Mouse (Mus musculus) adrenal gland, postnatal 10 days (tissue): ENCODE data around the gene Dio3. TPM values are rescaled to one million over a fixed set of nuclear protein-coding genes. Genes with fewer than 3 reads are reported as not detected.

Source experiments
- DNase-seq: peaks from one replicate; pipeline ENCODE4 v3.0.0; 2021; ENCODE audit warnings: mixed read lengths
- long read RNA-seq, 2 experiments: library from polyadenylated mRNA; stranded (forward); transcript quantifications; one replicate each; pipeline ENCODE4 v2.0.0; 2021
- total RNA-seq, 2 experiments: library from RNA; stranded (reverse); gene quantifications; 2 replicates each; pipeline ENCODE4 v1.2.3; 2021

Gene Dio3
- total RNA-seq: 1 to 10 TPM; 1.5 to 1.7 TPM
- long read RNA-seq, experiment 1, partial matches to known transcripts: 0 of 3 reads
- long read RNA-seq, experiment 1, other reads (novel, unspliced or antisense): 0 of 3 reads
- long read RNA-seq, experiment 2, partial matches to known transcripts: 0 of 1 reads
- long read RNA-seq, experiment 2, other reads (novel, unspliced or antisense): 0 of 1 reads

GRCm38 (mm10) chr12:110278853-110279252 lies at the start of gene Dio3:
Gene Dio3 (plus strand): TSS chr12:110279068.
- peak; percentile 87 for DNase-seq

DNA sequence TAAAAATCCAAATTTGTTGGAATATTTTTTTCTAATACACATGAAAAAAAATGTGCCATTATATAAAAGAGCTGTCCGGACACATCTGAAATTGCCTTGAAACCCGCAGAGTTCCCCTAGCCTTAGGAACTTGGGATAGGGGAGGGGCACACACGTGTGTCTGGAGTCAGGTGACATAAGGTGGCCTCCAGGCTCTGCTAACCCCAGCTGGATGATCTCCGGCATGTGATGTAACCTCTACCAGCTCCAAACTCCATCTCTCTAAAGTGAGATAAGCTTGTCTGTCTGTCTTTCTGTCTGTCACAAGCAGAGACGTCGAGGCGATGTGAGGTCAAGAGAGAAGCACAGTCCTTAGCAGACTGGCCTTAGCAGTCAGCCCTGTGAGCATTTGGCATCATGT lies 48.6 kb upstream of the Dio3 start:
- no peak for DNase-seq

DNA sequence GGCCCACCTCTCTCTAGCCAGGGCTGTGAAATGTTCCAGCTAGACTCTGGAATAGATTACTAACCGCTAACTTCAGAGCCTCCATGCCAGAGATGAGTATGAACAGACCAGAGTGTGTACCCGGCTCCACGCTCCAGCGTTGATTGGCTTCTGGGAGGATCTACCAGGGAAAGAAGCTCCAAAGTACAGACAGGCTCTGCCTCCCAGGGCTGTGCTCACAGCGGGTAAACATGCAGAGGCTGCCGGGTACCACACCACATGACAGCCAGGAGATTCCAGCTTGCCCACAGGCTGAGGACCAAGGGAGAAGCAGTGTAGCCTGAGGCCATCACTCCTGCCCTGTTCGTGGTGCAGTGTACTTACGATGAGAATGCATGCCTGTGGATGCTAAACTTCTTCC lies 48.1 kb upstream of the Dio3 start:
- no peak for DNase-seq

DNA sequence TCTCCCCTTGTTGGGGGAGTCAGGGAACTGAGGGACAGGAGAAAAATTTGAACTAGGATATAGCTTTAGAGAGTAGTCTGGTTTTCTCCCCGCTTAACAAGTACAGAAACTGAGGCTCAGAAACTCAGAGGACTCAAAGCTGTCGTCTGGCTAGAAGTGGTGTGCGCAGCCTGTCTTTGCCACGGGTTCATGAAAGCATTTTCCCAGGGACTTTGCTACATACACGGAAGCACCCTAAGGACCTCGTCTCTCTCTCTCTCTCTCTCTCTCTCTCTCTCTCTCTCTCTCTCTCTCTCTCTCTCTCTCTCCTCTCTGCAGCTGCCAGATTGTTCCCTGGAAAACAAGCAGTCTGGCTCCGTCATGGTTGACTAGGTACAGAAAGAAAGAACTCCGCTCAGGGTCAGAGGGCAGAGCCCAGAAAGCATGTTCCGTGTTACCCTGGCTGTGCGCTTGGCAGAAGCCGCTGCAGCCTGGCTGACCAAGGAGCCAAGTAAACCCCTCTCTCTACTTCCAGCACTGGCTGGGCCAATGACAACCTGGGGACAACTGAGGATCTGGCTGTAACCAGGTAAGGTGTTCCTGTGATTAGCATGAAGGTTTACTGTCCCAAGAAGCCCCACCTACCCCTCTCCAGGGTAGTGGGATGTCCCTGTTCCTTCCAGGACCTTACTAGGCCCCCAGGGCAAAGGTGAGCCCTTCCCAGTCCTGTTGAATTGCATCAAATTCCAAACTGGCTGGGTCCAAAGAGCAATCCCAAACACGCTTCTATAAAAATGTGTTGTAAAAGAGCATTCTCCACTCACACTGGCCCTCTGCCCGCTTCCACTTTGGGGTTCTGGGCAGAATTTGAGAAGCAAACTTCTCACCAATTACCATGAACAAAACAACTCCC lies 46.9 kb upstream of the Dio3 start:
- no peak for DNase-seq

GRCm38 (mm10) chr12:110235908-110236307 lies 43.0 kb upstream of the Dio3 start:
- no peak for DNase-seq

DNA sequence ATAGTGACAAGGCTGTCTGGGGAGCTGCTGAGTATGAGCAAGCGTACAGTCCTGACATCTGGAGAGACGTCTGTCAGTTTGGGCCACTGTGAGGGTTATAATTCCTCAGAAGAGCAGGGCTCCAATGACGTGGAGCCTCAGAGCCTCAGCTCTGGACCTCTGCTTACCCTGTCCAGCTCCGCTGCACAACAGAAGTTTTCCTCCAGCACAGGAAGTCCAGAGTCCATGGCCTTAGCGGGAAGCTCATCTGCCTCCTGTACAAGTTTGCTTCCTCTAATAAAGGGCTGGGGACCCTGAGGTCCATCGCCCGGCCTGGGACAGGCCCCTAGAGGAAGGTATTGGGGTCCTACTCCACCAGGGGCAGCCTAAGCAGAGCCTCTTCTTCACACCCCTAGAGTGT lies 41.8 kb upstream of the Dio3 start:
- no peak for DNase-seq

GRCm38 (mm10) chr12:110239358-110239757 lies 39.5 kb upstream of the Dio3 start:
- DNase-seq: no peak

DNA sequence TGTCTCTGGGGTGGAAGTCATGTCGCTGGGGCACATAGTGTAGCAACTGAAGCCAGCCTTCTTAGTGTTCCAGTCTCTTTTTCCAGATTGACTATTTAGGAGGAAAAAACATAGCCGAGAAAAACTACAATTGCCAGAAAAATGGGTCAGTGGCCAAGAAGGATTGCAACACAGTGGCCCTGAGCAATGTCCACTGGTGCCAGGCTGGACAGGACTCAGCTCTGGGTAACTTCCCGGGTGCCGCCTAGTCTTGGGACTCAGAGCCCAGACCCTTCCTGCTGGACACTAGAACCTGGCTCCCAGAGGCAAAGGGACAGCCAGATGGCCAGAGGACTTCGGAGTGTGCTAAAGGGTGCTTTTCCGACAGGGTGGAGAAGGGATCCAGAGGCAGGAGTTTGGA lies 34.3 kb upstream of the Dio3 start:
- peak; percentile 80 for DNase-seq

DNA sequence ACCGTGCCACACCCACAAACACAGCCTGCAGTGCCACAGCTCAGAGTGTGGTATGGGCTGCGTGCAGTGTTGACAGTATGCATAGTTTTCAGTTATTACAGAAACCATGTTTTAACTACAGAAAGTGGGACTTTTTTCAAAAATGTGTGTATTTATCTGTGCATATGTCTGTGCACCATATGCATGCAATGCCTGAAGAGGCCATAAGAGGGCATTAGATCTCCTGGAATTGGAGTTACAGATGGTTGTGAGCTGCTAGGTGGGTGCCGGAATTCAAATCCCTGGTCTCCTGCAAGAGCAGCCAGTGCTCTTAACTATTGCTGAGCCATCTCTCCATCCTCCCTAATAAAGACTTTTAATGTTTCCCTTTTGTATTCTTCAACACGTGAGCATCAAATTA lies 33.4 kb upstream of the Dio3 start:
- DNase-seq: no peak

- DNase-seq: no peak
Measured at GRCm38 (mm10) chr12:110252163-110252575, 26.7 kb upstream of the Dio3 start.

DNA sequence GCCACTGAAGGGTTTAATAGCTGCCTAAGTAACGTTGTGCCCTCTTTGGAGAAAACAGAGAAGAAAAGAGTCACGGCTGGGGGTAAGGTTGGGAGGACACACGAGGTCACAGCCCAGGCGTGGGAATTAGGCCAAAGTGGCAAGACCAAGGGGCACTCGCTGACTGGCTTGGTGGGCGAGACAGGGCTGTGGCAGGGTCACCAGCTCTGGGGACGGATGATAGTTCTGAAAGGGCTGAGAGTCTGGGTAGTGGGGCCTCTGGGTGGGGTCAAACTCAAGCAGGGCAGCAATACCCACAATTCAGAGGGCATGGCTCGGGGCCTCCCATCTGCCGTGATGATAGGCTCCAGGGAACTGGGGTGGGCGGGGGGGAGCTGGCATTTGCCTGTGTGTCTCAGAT lies 23.1 kb upstream of the Dio3 start:
- no peak for DNase-seq

- no peak for DNase-seq
Measured at GRCm38 (mm10) chr12:110256478-110257220, 22.2 kb upstream of the Dio3 start.

DNA sequence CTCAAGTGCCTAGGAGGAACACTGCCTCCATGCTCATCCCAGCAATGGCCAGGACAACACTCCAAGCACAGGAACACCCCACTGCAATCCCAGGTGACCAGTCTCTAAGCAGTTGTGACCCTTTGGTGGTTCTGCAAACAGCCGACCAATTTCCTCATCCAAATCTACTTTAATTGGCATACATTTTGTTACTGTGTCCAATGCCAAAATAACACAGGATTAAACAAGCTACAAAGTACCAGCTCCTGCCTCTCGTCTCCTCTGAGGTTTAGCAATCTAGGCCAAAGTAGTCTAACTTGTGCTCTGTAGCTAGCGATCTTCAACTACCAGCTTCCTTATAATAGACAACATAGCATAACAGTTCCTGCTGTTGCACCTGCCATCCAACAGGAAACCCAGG lies 10.6 kb upstream of the Dio3 start:
- no peak for DNase-seq

- no peak for DNase-seq
Measured at GRCm38 (mm10) chr12:110269686-110270085, 9.2 kb upstream of the Dio3 start.

- DNase-seq: peak; percentile 40
Measured at GRCm38 (mm10) chr12:110276034-110276433, 2.8 kb upstream of the Dio3 start.

- DNase-seq: peak; percentile 25
Measured at GRCm38 (mm10) chr12:110277259-110277964, 1.5 kb upstream of the Dio3 start.

- DNase-seq: peak; percentile 67
Measured at GRCm38 (mm10) chr12:110277965-110278307, 932 bp upstream of the Dio3 start.

DNA sequence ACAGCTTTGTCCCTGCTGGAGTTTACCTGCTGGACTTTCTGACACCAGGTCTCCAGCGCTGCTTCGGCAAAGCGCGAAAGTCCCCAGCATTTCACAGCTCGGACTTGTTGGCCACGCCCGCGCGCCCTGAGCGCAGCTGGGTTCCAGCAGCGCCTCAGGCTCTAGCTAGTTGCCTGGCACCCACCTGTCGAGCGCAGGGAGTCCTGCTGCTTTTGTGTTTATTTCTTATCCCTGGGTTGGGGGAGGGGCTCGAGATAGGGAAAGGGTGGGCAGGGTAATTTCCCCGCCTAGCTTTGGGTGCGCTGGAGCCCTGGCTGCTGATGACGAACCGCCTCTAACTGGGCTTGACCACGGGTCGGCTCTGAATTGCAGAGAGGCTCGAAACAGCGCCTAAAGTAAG lies 1.5 kb downstream of the Dio3 start:
- DNase-seq: no peak

- DNase-seq: no peak
Measured at GRCm38 (mm10) chr12:110283792-110284191, 4.9 kb downstream of the Dio3 start.

- DNase-seq: no peak
Measured at GRCm38 (mm10) chr12:110292816-110293215, 13.9 kb downstream of the Dio3 start.

DNA sequence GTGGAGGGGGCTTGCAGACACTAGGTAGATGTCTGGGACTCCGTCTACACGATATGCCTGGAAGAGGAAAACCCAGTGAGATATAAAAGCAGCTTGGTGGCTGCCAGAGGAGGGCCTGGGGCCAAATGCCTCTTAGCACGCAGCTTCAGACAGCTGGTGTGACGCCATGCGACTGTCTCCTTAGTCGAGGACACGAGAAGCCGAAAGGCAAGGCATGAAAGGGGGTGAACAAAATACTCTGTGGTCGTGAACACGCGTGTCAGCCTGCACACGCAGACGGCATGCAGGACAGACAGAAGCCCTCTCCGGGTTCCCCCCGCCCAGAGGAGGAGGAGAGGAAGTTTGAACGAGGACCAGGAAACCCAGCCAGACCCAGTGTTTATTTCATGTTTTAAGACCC lies 16.0 kb downstream of the Dio3 start:
- no peak for DNase-seq

DNA sequence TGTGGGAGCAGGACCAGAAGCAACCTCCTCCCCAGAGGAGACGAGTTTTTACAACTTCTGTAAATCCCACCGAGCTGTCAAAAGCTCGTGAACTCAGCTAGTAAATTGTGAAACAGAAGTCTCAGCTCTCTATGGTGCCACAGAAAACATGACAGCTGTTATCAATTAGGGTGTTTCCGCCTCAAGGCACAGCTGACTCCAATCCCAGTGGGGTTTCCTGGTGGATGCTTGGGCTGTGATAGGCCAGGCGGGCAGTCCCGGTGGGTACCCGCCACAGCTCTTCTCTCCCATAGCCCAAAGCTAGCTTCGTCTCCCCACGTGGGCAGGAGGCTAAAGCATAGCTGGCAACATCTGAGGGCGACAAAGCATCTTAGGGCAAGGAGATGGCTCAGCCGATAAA lies 19.8 kb downstream of the Dio3 start:
- DNase-seq: no peak

- no peak for DNase-seq
Measured at GRCm38 (mm10) chr12:110319696-110320095, 40.8 kb downstream of the Dio3 start.
